Mouse (Mus musculus): ENCODE results near the gene Thpo. TPM values are rescaled to one million over a fixed set of nuclear protein-coding genes. Genes with fewer than 3 reads are reported as not detected.

Thpo gene
- not detected in 2 replicates for total RNA-seq (2017)

DNA sequence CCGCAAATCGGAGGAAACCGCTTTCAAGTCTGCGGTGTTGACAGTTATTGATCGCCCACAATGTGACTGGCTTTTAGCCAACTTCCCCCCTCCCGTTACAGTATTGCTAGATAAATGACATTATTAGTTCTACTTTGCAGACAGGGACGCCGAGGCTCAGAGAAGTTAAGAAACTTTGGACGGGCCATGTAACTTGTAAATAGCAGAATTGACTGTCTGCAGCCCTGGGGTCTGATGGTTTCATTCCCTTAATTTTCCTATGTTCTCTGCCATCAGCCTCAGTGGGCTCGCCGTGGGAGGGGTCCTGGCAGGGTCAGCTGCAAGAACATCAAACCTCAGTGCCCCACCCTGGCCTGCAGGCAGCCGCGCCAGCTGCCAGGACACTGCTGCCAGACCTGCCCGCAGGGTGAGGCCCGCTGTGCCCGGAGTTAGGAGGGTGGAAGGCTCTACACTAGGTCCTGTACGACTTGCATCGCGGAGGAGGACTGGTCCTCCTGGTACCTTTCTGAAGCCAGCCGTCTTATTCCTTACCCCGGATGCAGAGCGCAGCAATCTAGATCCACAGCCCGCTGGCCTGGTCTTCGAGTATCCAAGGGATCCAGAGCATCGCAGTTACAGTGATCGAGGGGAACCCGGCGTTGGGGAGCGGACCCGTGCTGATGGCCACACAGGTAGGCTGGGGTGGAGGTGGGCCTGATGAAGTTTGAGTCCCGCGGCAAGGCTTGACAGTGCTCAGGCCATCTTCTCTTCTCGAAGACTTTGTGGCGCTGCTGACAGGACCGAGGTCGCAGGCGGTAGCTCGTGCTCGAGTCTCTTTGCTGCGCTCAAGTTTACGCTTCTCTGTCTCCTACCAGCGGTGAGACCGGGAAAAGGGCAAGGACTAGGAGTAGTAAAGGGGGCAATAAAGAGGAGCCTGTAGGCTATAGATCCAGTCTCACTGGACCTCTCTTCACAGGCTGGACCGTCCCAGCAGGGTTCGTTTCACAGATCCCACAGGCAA lies at the start of gene Thpo:
Gene Thpo, minus strand, starts transcription at position 781 of the 1,000 bp plus-strand sequence.
- no peak; a peak in 1 of 4 replicates for ATAC-seq (replicated peaks in 1 of 2; ENCODE audit: insufficient read depth in 1 of 2, low FRiP score in 2 of 2, low TSS enrichment in 1 of 2, low read depth in 1 of 2, poor library complexity in 2 of 2, severe bottlenecking in 2 of 2)

DNA sequence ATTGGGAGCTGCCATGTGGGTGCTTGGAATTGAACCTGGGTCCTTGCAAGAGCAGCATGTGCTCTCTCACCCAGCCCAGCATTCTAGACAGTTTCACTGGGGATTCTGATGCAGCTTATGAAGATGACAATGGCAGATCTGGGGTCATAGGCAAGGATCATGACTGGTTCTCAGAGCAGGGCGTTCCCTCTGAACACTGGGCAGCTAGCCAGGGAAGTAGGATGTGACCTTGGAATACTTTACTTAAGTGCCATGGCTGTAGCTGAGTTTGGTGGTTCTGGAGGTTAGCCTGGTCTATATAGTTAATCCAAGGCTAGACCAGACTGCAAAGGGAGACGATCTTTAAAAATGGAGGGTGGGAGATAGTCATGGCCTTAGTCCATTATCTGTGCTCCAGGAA lies 49.6 kb upstream of the Thpo start:
- ATAC-seq (replicated peaks in 1 of 2; ENCODE audit: insufficient read depth in 1 of 2, low FRiP score in 2 of 2, low TSS enrichment in 1 of 2, low read depth in 1 of 2, poor library complexity in 2 of 2, severe bottlenecking in 2 of 2), result no peak

DNA sequence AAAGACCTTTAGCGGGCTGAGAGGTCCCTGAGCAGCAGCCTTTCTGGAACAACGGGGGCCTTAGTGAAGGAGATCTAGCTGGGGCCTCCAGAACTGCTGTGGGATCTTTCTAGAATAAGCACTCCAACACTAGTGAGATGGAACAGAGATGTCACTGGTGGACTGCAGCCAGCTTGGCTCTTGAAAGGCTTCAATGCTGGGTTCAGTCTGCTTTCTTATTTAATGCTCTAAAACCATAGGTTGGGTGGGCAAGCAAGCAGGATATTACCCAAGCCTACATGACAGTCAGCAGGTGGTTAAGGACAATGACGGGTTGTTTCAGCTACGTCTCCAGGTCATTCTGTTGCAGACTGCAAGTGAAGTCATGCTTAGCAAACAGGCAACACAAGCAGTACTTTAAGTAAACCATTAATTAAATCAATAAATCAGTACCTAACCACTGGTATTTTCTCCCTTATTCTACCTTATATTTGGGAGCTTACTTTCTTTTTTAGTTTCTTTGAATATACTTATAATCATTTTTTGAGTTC lies 46.9 kb upstream of the Thpo start:
- no peak for ATAC-seq (replicated peaks in 1 of 2; ENCODE audit: insufficient read depth in 1 of 2, low FRiP score in 2 of 2, low TSS enrichment in 1 of 2, low read depth in 1 of 2, poor library complexity in 2 of 2, severe bottlenecking in 2 of 2)

- ATAC-seq (replicated peaks in 1 of 2; ENCODE audit: insufficient read depth in 1 of 2, low FRiP score in 2 of 2, low TSS enrichment in 1 of 2, low read depth in 1 of 2, poor library complexity in 2 of 2, severe bottlenecking in 2 of 2), result no peak
Observed at GRCm38 (mm10) chr16:20779846-20780245, 45.5 kb upstream of the Thpo start.

- no peak for ATAC-seq (replicated peaks in 1 of 2; ENCODE audit: insufficient read depth in 1 of 2, low FRiP score in 2 of 2, low TSS enrichment in 1 of 2, low read depth in 1 of 2, poor library complexity in 2 of 2, severe bottlenecking in 2 of 2)
Observed at GRCm38 (mm10) chr16:20775021-20775420, 40.7 kb upstream of the Thpo start.

DNA sequence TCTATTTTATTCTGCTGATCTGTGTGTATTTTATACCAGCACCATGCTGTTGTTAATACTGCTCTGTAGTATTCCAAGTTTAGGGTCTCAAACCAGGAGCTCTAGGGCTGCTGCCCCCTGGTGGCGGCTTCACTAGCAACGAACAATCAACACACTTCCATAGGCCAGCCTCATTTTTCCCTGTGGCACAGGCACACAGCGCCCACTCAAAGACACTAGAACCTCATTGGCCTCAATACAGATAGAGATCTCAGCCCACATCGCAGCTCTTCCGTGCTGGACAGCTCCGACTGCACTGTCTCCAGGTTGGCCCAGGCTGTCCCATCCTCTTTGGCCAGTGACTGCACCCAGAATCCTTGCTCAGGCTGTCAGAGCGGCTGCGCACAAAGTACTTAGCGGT lies 30.9 kb upstream of the Thpo start:
- ATAC-seq (replicated peaks in 1 of 2; ENCODE audit: insufficient read depth in 1 of 2, low FRiP score in 2 of 2, low TSS enrichment in 1 of 2, low read depth in 1 of 2, poor library complexity in 2 of 2, severe bottlenecking in 2 of 2), result peak in 1 of 2 experiments; percentile 42; a peak in 1 of 4 replicates

DNA sequence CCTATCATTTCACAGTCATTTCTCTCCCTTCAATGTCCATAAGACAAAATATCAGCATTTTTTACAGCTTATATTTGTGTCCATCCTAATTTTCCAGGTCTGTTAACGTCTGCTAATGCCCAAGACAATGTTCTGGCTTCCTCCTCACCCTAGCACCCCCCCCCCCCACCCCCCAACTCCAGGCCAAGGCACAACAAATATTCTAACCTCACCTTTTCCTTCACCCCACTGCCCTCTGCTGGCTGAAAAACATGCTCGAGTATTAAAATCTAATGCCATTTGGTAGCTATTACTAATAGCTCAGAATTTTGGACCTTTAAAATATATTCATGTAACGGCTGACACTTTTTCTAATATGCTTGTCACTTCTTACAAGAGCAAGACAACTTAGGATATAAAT lies 27.4 kb upstream of the Thpo start:
- no peak for ATAC-seq (replicated peaks in 1 of 2; ENCODE audit: insufficient read depth in 1 of 2, low FRiP score in 2 of 2, low TSS enrichment in 1 of 2, low read depth in 1 of 2, poor library complexity in 2 of 2, severe bottlenecking in 2 of 2)

- no peak for ATAC-seq (replicated peaks in 1 of 2; ENCODE audit: insufficient read depth in 1 of 2, low FRiP score in 2 of 2, low TSS enrichment in 1 of 2, low read depth in 1 of 2, poor library complexity in 2 of 2, severe bottlenecking in 2 of 2)
Observed at GRCm38 (mm10) chr16:20757385-20757784, 23.1 kb upstream of the Thpo start.

GRCm38 (mm10) chr16:20756052-20756451 lies 21.7 kb upstream of the Thpo start:
- ATAC-seq (replicated peaks in 1 of 2; ENCODE audit: insufficient read depth in 1 of 2, low FRiP score in 2 of 2, low TSS enrichment in 1 of 2, low read depth in 1 of 2, poor library complexity in 2 of 2, severe bottlenecking in 2 of 2), result no peak

DNA sequence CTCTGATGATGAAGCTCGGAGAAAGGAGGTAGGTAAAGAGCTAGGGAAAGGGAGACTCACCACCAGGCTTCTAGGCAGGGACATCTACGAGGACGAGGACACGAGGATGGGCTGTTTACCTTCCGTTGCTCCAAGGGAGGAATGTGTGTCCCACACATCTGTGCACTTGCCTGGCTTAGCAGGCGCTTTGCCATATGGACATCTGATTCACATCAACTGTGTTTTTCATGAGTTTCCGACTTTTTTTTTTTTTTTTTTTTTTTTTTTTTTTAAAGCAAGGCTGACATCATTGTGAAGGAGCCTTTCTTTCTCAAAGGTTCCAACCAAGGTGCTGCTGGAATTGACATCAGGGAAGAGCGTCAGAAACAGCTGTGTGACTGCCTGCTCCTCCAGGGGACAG lies 16.2 kb upstream of the Thpo start:
- no peak for ATAC-seq (replicated peaks in 1 of 2; ENCODE audit: insufficient read depth in 1 of 2, low FRiP score in 2 of 2, low TSS enrichment in 1 of 2, low read depth in 1 of 2, poor library complexity in 2 of 2, severe bottlenecking in 2 of 2)

GRCm38 (mm10) chr16:20746641-20747040 lies 12.3 kb upstream of the Thpo start:
- ATAC-seq (replicated peaks in 1 of 2; ENCODE audit: insufficient read depth in 1 of 2, low FRiP score in 2 of 2, low TSS enrichment in 1 of 2, low read depth in 1 of 2, poor library complexity in 2 of 2, severe bottlenecking in 2 of 2), result peak in 1 of 2 experiments; percentile 42; a peak in 2 of 4 replicates

- ATAC-seq (replicated peaks in 1 of 2; ENCODE audit: insufficient read depth in 1 of 2, low FRiP score in 2 of 2, low TSS enrichment in 1 of 2, low read depth in 1 of 2, poor library complexity in 2 of 2, severe bottlenecking in 2 of 2), result no peak
Observed at GRCm38 (mm10) chr16:20739845-20740244, 5.5 kb upstream of the Thpo start.

DNA sequence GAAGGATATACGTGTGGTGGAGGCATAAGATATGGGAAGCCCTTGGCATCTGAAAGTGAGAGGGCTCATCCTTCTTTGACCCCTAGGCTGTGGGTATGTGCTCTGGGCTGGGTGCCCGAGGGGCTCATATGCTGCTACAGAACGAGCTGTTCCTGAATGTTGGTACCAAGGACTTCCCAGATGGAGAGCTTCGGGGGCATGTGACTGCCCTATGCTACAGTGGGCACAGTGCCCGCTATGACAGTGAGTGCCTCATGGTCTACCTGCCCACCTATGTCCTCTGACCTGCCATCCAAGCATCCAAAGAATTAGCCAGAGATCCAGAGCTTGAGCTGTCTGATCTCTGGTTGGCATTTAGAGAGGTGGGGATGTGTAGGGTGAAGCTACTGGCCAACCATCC lies 2.5 kb upstream of the Thpo start:
- no peak for ATAC-seq (replicated peaks in 1 of 2; ENCODE audit: insufficient read depth in 1 of 2, low FRiP score in 2 of 2, low TSS enrichment in 1 of 2, low read depth in 1 of 2, poor library complexity in 2 of 2, severe bottlenecking in 2 of 2)

DNA sequence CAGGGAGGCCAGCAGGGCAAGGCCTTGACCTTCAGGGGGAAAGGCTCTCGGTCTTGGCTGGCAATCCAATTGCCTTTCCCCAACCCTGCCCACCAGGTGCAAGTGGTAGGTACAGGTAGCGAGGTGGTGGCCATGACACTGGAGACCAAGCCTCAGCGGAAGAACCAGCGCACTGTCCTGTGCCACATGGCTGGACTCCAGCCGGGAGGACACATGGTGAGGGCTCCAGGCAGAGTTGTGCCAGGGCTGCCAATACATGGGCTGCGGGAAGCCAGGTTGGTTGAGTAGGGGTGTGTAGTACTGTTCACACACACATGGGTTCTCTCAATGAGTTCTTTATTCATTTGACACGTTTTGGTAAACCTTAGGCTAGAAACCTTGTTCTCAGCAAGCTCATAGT lies 1.9 kb upstream of the Thpo start:
- no peak for ATAC-seq (replicated peaks in 1 of 2; ENCODE audit: insufficient read depth in 1 of 2, low FRiP score in 2 of 2, low TSS enrichment in 1 of 2, low read depth in 1 of 2, poor library complexity in 2 of 2, severe bottlenecking in 2 of 2)

GRCm38 (mm10) chr16:20735651-20736050 lies 1.3 kb upstream of the Thpo start:
- no peak for ATAC-seq (replicated peaks in 1 of 2; ENCODE audit: insufficient read depth in 1 of 2, low FRiP score in 2 of 2, low TSS enrichment in 1 of 2, low read depth in 1 of 2, poor library complexity in 2 of 2, severe bottlenecking in 2 of 2)

GRCm38 (mm10) chr16:20732925-20733730 lies 1.2 kb downstream of the Thpo start, which contains the start of gene Chrd:
Gene Chrd (plus strand): TSS chr16:20733127.
- peak in 1 of 2 experiments; percentile 23; a peak in 2 of 4 replicates for ATAC-seq (replicated peaks in 1 of 2; ENCODE audit: insufficient read depth in 1 of 2, low FRiP score in 2 of 2, low TSS enrichment in 1 of 2, low read depth in 1 of 2, poor library complexity in 2 of 2, severe bottlenecking in 2 of 2)

GRCm38 (mm10) chr16:20732251-20732924 lies 1.9 kb downstream of the Thpo start:
- no peak for ATAC-seq (replicated peaks in 1 of 2; ENCODE audit: insufficient read depth in 1 of 2, low FRiP score in 2 of 2, low TSS enrichment in 1 of 2, low read depth in 1 of 2, poor library complexity in 2 of 2, severe bottlenecking in 2 of 2)
